Mouse (Mus musculus) spleen, adult 2 months (tissue): ENCODE measurements at regions not wholly inside any gene's neighbourhood (a gene's known extent, or its start where the extent isn't known, plus 50 kb on each side); places are given as distances from the start of the nearest gene placed in this dataset.

Source experiments
- DNase-seq, 2 experiments: peaks; one replicate each; pipeline versions ENCODE4 v3.0.0 to v3.0.0-alpha.2; 2012 to 2021; ENCODE audit warnings: low spot score in 2 of 2, low read depth in 1 of 2
- H3K27ac ChIP-seq: fragments of 200-500 bp; 2 replicates; pipeline ENCODE4 v1.5.1; 2012; ENCODE audit warnings: low read length, inconsistent platforms; ENCODE audit not compliant: insufficient read depth
- H3K27me3 ChIP-seq: fragments of 200-500 bp; 2 replicates; pipeline ENCODE4 v1.6.1; 2012; ENCODE audit warnings: mild to moderate bottlenecking, moderate library complexity, low read length, inconsistent platforms; ENCODE audit not compliant: control insufficient read depth, insufficient read depth
- H3K36me3 ChIP-seq: fragments of 200-500 bp; 2 replicates; pipeline ENCODE4 v1.6.1; 2012; ENCODE audit warnings: mild to moderate bottlenecking, low read length, inconsistent platforms; ENCODE audit not compliant: control insufficient read depth, insufficient read depth
- H3K4me1 ChIP-seq: fragments of 200-500 bp; 2 replicates; pipeline ENCODE4 v1.6.1; 2011; ENCODE audit warnings: inconsistent platforms; ENCODE audit not compliant: control insufficient read depth, insufficient read depth, insufficient read length
- H3K4me3 ChIP-seq: fragments of 200-500 bp; 2 replicates; pipeline ENCODE4 v1.5.1; 2011; ENCODE audit warnings: mild to moderate bottlenecking, inconsistent platforms; ENCODE audit not compliant: insufficient read depth, insufficient read length; ENCODE audit errors: extremely low read depth
- CTCF ChIP-seq: fragments of 200-500 bp; IDR thresholded peaks from 2 replicates; pipeline ENCODE4 v1.5.1; 2011; ENCODE audit warnings: mild to moderate bottlenecking, inconsistent platforms; ENCODE audit not compliant: insufficient read depth, insufficient read length, insufficient replicate concordance; ENCODE audit errors: extremely low read depth
- POLR2A ChIP-seq: fragments of 200-500 bp; IDR thresholded peaks from 2 replicates; pipeline ENCODE4 v1.6.1; 2011; ENCODE audit warnings: low read depth, low read length, inconsistent platforms
- WGBS: fragments of 180-500 bp; shearing (Covaris S2); methylation state at CpG from one replicate; pipeline ENCODE4 v1.1.7; 2018; 5-methylcytosine and 5-hydroxymethylcytosine counted together

- Histone ChIP-seq H3K27me3 (no peaks in the 10 kb centered on the region), H3K4me1 (no peaks in the 10 kb centered on the region), H3K4me3 (no peak overlapping the region), H3K27ac (no peak overlapping the region), H3K36me3 (no peaks in the 10 kb centered on the region)
- TF ChIP-seq CTCF (no peak), POLR2A (no peak)
- 24% methylated on average over 4 of the region's 4 CpGs for WGBS
- DNase-seq = no peak
Measured at GRCm38 (mm10) chr9:31995700-31996099, 82.4 kb upstream of the Barx2 start.

- Histone ChIP-seq H3K36me3 (no peaks in the 10 kb centered on the region), H3K27ac (no peak overlapping the region), H3K4me1 (no peaks in the 10 kb centered on the region), H3K4me3 (no peak overlapping the region), H3K27me3 (no peaks in the 10 kb centered on the region)
- TF ChIP-seq CTCF (no peak), POLR2A (no peak)
- no peak for DNase-seq
- WGBS = 55% methylated on average over 7 of the region's 7 CpGs
Measured at GRCm38 (mm10) chr9:31996466-31997177, 83.4 kb upstream of the Barx2 start.

GRCm38 (mm10) chr9:31997178-31998097 lies 84.2 kb upstream of the Barx2 start:
- H3K27me3 ChIP-seq = no peaks in the 10 kb centered on the region
- DNase-seq = no peak
- no peaks in the 10 kb centered on the region for H3K36me3 ChIP-seq
- H3K4me3 ChIP-seq = no peak overlapping the region
- no peak for TF ChIP-seq CTCF
- no peak for TF ChIP-seq POLR2A
- no peak overlapping the region for H3K27ac ChIP-seq
- WGBS = 20% methylated on average over 25 of the region's 25 CpGs
- H3K4me1 ChIP-seq = no peaks in the 10 kb centered on the region

- DNase-seq = no peak
- H3K4me1 ChIP-seq = no peaks in the 10 kb centered on the region
- H3K27ac ChIP-seq = no peak overlapping the region
- no peaks in the 10 kb centered on the region for H3K36me3 ChIP-seq
- H3K27me3 ChIP-seq = no peaks in the 10 kb centered on the region
- no peak for TF ChIP-seq CTCF
- TF ChIP-seq POLR2A = no peak
- 71% methylated on average over 4 of the region's 4 CpGs for WGBS
- H3K4me3 ChIP-seq = no peak overlapping the region
Measured at GRCm38 (mm10) chr9:31998488-31999280, 85.4 kb upstream of the Barx2 start.

- Histone ChIP-seq H3K4me3 (no peak overlapping the region), H3K27me3 (no peaks in the 10 kb centered on the region), H3K27ac (no peak overlapping the region), H3K36me3 (no peaks in the 10 kb centered on the region), H3K4me1 (no peaks in the 10 kb centered on the region)
- WGBS = 47% methylated on average over 1 of the region's 1 CpGs
- DNase-seq = no peak
- TF ChIP-seq POLR2A = no peak
- no peak for TF ChIP-seq CTCF
Measured at GRCm38 (mm10) chr9:31999760-32000159, 86.5 kb upstream of the Barx2 start.

GRCm38 (mm10) chr9:32002924-32003323 lies 89.7 kb upstream of the Barx2 start:
- H3K27ac ChIP-seq = no peak overlapping the region
- WGBS = 70% methylated on average over 4 of the region's 4 CpGs
- no peak overlapping the region for H3K4me3 ChIP-seq
- no peaks in the 10 kb centered on the region for H3K27me3 ChIP-seq
- H3K4me1 ChIP-seq = no peaks in the 10 kb centered on the region
- no peak for TF ChIP-seq CTCF
- H3K36me3 ChIP-seq = no peaks in the 10 kb centered on the region
- no peak for DNase-seq
